Mouse (Mus musculus) liver, embryonic 14.5 days (tissue): ENCODE measurements around the gene Gm49368.

Source experiments
- CTCF ChIP-seq: IDR thresholded peaks from 2 replicates; pipeline ENCODE4 v1.5.1; 2016; ENCODE audit warnings: antibody characterized with exemption, low read depth, control low read depth
- EP300 ChIP-seq: IDR thresholded peaks from 2 replicates; pipeline ENCODE4 v1.6.1; 2016; ENCODE audit warnings: antibody characterized with exemption, low read depth

GRCm38 (mm10) chr7:128107462-128107861, 45.0 kb downstream of the Gm49368 start:
- TF ChIP-seq EP300 (no peak), CTCF (no peak)
